Mouse (Mus musculus) intestine, embryonic 14.5 days (tissue): ENCODE results near the gene Zfp296. TPM values are rescaled to one million over a fixed set of nuclear protein-coding genes. Genes with fewer than 3 reads are reported as not detected.

Source experiments
- ATAC-seq: fragments of 200-750 bp; cut with Nextera tagmentation; replicated peaks from 2 replicates; pipeline ENCODE4 v1.8.0; 2017; ENCODE audit warnings: low read depth, moderate number of reproducible peaks, moderate TSS enrichment, moderate library complexity; ENCODE audit not compliant: low FRiP score, low TSS enrichment
- DNase-seq: peaks from one replicate; pipeline ENCODE4 v3.0.0-alpha.2; 2018; ENCODE audit warnings: low spot score
- H3K27ac ChIP-seq: fragments of 300-500 bp; sonication (generic); 2 replicates; pipeline ENCODE4 v1.5.1; 2014; ENCODE audit warnings: low read depth, mild to moderate bottlenecking, control low read depth
- H3K27me3 ChIP-seq: fragments of 300-500 bp; sonication (generic); replicated peaks from 2 replicates; pipeline ENCODE4 v1.6.1; 2014; ENCODE audit warnings: low read length, control low read depth; ENCODE audit not compliant: control insufficient read depth, insufficient read depth
- H3K36me3 ChIP-seq: fragments of 300-500 bp; sonication (generic); 2 replicates; pipeline ENCODE4 v1.6.1; 2014; ENCODE audit warnings: low read length, control low read depth; ENCODE audit not compliant: control insufficient read depth, insufficient read depth
- H3K4me1 ChIP-seq: fragments of 300-500 bp; sonication (generic); replicated peaks from 2 replicates; pipeline ENCODE4 v1.6.1; 2014; ENCODE audit warnings: low read length, control low read depth, mixed read lengths; ENCODE audit not compliant: control insufficient read depth, insufficient read depth
- H3K4me2 ChIP-seq: fragments of 300-500 bp; sonication (generic); 2 replicates; pipeline ENCODE4 v1.6.1; 2014; ENCODE audit warnings: low read length
- H3K4me3 ChIP-seq: fragments of 300-500 bp; sonication (generic); 2 replicates; pipeline ENCODE4 v1.5.1; 2014; ENCODE audit warnings: low read depth, low read length, control low read depth, mixed read lengths
- H3K9ac ChIP-seq: fragments of 300-500 bp; sonication (generic); 2 replicates; pipeline ENCODE4 v1.6.1; 2014; ENCODE audit warnings: mild to moderate bottlenecking, low read length
- H3K9me3 ChIP-seq: fragments of 300-500 bp; sonication (generic); 2 replicates; pipeline ENCODE4 v1.6.1; 2016; ENCODE audit warnings: low read length, control low read depth; ENCODE audit not compliant: control insufficient read depth
- WGBS: fragments of 180-500 bp; shearing (Covaris S2); extraction: QIAGEN DNeasy Blood & Tissue Kit; methylation state at CpG from one replicate; pipeline ENCODE4 v1.1.7; 2014; 5-methylcytosine and 5-hydroxymethylcytosine counted together
- polyA plus RNA-seq: library from polyadenylated mRNA; unstranded; fragments of >200 nt; fragmentation: Nextera tagmentation; extraction: Ambion mirVana; gene quantifications from 2 replicates; pipeline ENCODE4 v1.2.1, GENCODE M21; 2014

The Zfp296 gene
- polyA plus RNA-seq, 1 experiment from 2014 or later, result 1.4 TPM

DNA sequence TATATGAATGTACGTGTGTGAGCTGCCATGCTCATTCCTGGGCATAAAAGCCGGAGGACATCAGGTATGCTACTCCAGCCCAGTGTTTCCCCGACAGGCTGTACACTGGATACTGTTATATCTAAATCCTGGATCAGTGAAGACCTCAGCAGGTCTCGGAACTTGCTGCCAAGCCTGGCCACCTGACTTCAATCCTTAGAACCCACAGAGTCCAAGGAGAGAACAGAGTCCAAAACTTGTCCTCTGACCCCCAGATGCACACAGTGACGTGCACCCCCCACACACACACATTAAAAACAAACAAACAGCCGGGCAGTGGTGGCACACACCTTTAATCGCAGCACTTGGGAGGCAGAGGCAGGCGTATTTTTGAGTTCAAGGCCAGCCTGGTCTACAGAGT is 9.7 kb upstream of the Zfp296 start:
- no peak overlapping the region for H3K27ac ChIP-seq
- 92% methylated on average over 8 of the region's 8 CpGs for WGBS
- peaks cover 11% of the 10 kb centered on the region for H3K4me1 ChIP-seq
- H3K27me3 ChIP-seq, result no peaks in the 10 kb centered on the region
- no peak overlapping the region for H3K9ac ChIP-seq
- no peak overlapping the region for H3K4me3 ChIP-seq
- no peak for ATAC-seq
- H3K36me3 ChIP-seq, result peaks cover 54% of the 10 kb centered on the region
- H3K4me2 ChIP-seq, result no peak overlapping the region
- H3K9me3 ChIP-seq, result peaks cover 6% of the 10 kb centered on the region; the same call in 1 of the 2 replicates
- no peak for DNase-seq

DNA sequence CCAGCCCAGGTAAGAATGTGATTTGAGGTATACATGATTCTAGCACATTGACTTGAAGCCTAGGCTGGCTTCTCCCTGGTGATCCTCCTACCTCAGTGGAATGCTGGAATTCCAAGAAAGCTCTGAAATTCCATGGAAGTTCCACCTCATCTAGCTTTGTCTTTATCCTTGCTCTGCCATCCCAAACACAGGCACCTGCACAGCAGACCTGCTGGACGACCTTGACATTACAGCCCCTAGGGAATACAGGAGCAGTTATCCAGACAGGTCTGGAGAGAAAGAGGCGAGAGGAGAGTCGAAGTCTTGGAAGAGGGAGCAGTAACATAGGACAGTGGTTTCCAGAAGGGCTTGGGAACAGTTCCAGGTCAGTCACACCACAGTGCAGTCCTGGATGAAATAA is 7.4 kb upstream of the Zfp296 start:
- Histone ChIP-seq H3K4me2 (no peak overlapping the region), H3K9me3 (peaks cover 1% of the 10 kb centered on the region; the same call in 1 of the 2 replicates), H3K4me3 (no peak overlapping the region), H3K27me3 (no peaks in the 10 kb centered on the region), H3K9ac (no peak overlapping the region), H3K36me3 (peaks cover 43% of the 10 kb centered on the region), H3K4me1 (peaks cover 9% of the 10 kb centered on the region), H3K27ac (no peak overlapping the region)
- 76% methylated on average over 3 of the region's 3 CpGs for WGBS
- DNase-seq (no peak), ATAC-seq (no peak)

DNA sequence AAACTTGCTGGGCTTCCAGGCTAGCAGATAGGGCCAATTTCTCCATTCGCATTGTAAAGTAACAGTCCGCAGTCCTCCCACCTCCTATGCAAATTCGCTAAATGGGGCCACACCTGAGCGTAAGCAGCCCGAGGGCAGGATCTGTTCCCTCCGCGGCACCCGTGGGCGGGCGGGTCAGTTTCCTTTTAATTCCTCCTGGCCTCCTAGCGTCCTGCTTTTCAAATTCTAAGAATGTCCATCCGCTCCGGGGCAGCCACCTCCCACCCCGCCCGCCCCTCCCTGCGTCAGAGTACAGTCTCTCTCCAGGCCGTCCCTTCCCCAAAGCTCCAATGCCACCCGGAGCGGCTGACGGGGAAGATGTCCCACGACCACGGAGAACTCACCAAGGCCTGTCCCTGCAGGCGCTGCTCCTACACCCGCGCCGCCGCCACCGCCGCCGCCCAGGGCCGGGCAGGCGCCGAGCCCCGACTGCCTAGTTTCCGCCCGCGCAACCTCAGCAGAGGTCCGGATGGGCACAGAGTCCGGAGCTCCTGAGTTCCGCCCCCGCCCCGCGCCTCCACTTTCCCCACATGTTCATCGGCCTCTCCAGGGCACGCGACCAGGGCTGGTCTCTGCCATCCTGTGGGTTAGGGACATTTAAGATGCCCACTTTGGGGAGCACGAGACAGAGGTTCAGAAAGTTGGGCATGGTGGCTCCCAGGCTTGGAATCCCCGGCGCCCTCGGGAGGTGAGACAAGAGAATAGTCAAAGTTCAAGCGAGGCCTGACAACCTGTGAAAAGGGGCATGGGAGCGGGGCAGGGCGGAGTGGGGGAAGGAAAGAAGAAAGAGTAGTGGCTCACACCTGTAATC is 3.9 kb upstream of the Zfp296 start:
- Histone ChIP-seq H3K9me3 (no peaks in the 10 kb centered on the region), H3K4me1 (peaks cover 22% of the 10 kb centered on the region), H3K27ac (peak overlapping the region; percentile 60), H3K36me3 (peaks cover 23% of the 10 kb centered on the region), H3K9ac (peak overlapping the region; percentile 72), H3K27me3 (peaks cover 24% of the 10 kb centered on the region), H3K4me3 (peak overlapping the region; percentile 62), H3K4me2 (peak overlapping the region; percentile 79)
- ATAC-seq (peak; percentile 91), DNase-seq (peak; percentile 98)
- WGBS, result under 1% methylated on average over 53 of the region's 53 CpGs

DNA sequence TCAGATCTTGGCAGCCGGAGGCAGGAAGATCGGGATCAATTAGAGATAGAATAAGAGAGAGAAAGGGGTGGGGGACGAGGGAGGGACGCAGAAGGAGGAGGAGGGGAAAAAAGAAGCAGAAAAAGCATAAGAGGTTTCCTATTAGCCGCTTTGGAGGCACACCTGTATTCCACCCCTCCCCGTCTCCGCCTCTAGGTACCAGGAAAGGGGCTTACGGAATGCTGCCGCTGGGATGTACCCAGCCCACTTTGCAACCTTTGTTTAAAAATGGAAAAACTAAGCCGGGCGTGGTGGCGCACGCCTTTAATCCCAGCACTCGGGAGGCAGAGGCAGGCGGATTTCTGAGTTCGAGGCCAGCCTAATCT is 3.3 kb upstream of the Zfp296 start:
- DNase-seq (no peak), ATAC-seq (no peak; the same call in 1 of the 2 replicates)
- peaks cover 22% of the 10 kb centered on the region for H3K4me1 ChIP-seq
- WGBS, result 18% methylated on average over 16 of the region's 16 CpGs
- H3K9me3 ChIP-seq, result no peaks in the 10 kb centered on the region
- H3K4me2 ChIP-seq, result peak overlapping the region; percentile 79
- peak overlapping the region; percentile 60 for H3K27ac ChIP-seq
- H3K27me3 ChIP-seq, result peaks cover 30% of the 10 kb centered on the region
- peak overlapping the region; percentile 62 for H3K4me3 ChIP-seq
- H3K36me3 ChIP-seq, result peaks cover 22% of the 10 kb centered on the region
- H3K9ac ChIP-seq, result peak overlapping the region; percentile 72

DNA sequence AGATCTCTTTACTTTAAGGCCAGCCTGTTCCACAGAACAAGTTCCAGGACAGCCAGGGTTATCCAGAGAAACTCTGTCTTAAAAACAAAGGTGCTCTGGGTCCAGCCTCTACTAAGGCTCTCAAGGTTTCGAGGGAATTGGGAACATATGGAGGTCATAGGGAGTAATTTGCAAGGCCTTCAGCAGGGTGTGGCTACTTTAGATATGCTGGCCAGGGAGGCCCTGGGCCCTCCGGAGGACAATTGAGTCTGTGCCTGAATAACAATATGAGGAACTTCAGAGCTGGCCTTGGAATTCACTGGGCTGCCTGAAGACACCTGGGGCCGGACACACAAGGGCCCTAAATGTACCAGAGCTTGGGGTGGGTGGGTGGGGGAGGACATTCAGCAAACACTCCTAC is 1.5 kb upstream of the Zfp296 start:
- Histone ChIP-seq H3K4me2 (no peak overlapping the region), H3K27me3 (peaks cover 35% of the 10 kb centered on the region), H3K9me3 (no peaks in the 10 kb centered on the region), H3K36me3 (peaks cover 12% of the 10 kb centered on the region), H3K27ac (no peak overlapping the region), H3K4me1 (peaks cover 22% of the 10 kb centered on the region), H3K4me3 (no peak overlapping the region), H3K9ac (no peak overlapping the region)
- WGBS, result 68% methylated on average over 3 of the region's 3 CpGs
- ATAC-seq, result no peak
- DNase-seq, result no peak

DNA sequence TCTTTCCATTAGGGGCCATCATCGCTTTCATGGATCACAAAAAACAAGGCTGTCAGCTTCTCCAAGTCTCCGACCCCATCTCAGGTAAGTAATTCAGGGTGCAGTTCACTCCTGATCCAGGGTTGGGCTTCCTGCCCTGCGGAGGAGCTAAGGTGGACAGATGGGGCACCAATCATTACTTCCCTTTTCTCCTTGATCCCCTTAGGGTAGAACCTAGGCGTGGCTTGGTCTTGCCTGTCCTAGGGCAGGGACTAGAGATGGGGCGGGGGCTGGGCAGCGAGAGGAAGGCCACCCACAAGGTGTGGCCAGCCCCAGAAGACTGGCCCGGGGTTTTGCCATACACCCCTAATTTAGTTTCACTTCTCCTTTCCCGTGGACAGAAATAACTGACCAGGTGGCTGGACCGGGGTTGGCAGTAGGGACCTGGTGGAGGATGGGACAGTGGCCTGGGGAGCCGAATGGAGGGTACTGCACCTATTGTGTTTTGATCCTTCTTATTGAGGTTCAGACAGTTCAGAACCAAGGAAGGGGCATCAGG is 859 bp downstream of the Zfp296 start:
- 16% methylated on average over 10 of the region's 10 CpGs for WGBS
- Histone ChIP-seq H3K9me3 (no peaks in the 10 kb centered on the region), H3K27me3 (peaks cover 35% of the 10 kb centered on the region), H3K4me3 (peak overlapping the region; percentile 39), H3K9ac (peak overlapping the region; percentile 38; the same call in 1 of the 2 replicates), H3K27ac (no peak overlapping the region), H3K4me2 (peak overlapping the region; percentile 85), H3K36me3 (peaks cover 30% of the 10 kb centered on the region), H3K4me1 (peaks cover 13% of the 10 kb centered on the region)
- DNase-seq, result no peak
- ATAC-seq, result 0 out of 2 replicates have a peak, but pooled peaks have one; percentile 14

DNA sequence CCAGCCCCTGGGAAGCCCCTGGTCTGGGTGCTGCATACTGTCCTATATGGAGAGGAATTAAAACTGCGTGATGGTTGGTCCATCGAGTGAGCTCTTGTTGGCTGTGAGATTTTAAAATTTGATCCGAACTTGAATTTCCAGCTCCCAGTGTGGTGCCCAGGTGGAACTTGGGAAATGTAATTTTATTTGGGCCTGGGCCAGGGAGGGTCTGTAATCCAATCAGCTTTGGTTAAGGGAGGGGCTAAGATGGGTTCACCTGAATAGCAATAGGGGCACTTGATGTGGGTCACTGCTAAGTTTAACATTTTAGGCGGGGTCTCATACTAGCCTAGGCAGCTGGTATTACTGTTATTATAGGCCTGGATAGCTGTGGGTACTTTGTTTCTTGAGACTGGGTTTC is 1.3 kb downstream of the Zfp296 start:
- Histone ChIP-seq H3K27me3 (peaks cover 35% of the 10 kb centered on the region), H3K4me3 (no peak overlapping the region)

DNA sequence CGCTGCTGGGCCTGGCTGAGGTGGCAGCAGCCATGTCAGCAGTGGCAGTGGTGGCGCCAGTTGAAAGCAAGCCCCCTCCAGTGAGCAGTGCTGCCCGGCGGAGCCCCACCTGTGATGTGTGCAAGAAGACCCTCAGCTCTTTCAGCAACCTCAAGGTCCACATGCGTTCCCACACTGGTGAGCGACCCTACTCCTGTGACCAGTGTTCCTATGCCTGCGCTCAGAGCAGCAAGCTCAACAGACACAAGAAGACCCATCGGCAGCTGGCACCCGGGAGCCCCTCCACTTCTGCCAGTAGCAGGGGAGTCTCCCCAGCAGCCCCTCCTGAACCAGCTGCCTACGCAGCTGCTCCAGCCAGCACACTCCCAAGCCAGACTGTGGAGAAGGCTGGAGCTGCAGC is 2.7 kb downstream of the Zfp296 start:
- Histone ChIP-seq H3K4me3 (no peak overlapping the region), H3K9ac (no peak overlapping the region), H3K9me3 (no peaks in the 10 kb centered on the region), H3K27ac (no peak overlapping the region), H3K4me1 (peaks cover 13% of the 10 kb centered on the region), H3K27me3 (peaks cover 35% of the 10 kb centered on the region), H3K36me3 (peaks cover 47% of the 10 kb centered on the region), H3K4me2 (no peak overlapping the region)
- DNase-seq (no peak), ATAC-seq (no peak)
- WGBS, result 88% methylated on average over 10 of the region's 10 CpGs

More for the DNA sequence above, 1.3 kb downstream of the Zfp296 start:
- Histone ChIP-seq H3K27ac (no peak overlapping the region), H3K4me2 (no peak overlapping the region), H3K36me3 (peaks cover 34% of the 10 kb centered on the region), H3K4me1 (peaks cover 13% of the 10 kb centered on the region), H3K9ac (no peak overlapping the region), H3K9me3 (no peaks in the 10 kb centered on the region)
- WGBS, result 62% methylated on average over 4 of the region's 4 CpGs
- DNase-seq, result no peak
- ATAC-seq, result no peak
